Mouse (Mus musculus) brain, embryonic 14.5 days (tissue): ENCODE data around the gene Robo1.

ENCODE experiments used
- CTCF ChIP-seq: fragments of 200-500 bp; IDR thresholded peaks from 2 replicates; pipeline ENCODE4 v1.5.1; 2012; ENCODE audit warnings: inconsistent platforms, mild to moderate bottlenecking, moderate library complexity, borderline replicate concordance; ENCODE audit not compliant: insufficient read depth, insufficient read length; ENCODE audit errors: extremely low read depth
- POLR2A ChIP-seq: fragments of 200-500 bp; IDR thresholded peaks from 2 replicates; pipeline ENCODE4 v1.6.1; 2012; ENCODE audit warnings: mild to moderate bottlenecking, inconsistent platforms, borderline replicate concordance; ENCODE audit not compliant: poor library complexity, insufficient read depth, insufficient read length, severe bottlenecking; ENCODE audit errors: extremely low read depth

DNA sequence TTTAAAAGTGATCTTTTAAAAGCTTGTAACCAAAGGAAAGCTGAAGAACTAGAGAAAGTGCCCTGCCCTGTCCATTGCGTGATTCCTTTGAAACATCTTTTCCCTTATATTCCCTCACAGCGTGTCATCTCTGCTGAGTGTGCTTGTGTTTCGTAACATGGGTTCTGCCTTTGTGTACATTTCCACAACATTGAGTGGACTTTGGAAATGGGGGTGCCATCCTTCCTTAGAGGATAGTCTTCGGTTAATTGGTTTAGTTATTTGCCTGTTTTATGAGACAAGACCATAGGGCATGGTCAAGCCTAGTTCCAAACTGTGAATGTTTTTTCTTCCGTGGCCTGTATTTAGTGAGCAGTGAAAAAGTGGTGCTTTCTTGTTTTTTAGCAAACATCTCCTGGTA, 426.1 kb downstream of the Robo1 start:
- TF ChIP-seq CTCF (no peak), POLR2A (no peak)
